Mouse (Mus musculus) kidney, adult 2 months (tissue): ENCODE data around the gene Igf2bp3. TPM values are rescaled to one million over a fixed set of nuclear protein-coding genes. Genes with fewer than 3 reads are reported as not detected.

Experiments
- DNase-seq: peaks from one replicate; pipeline ENCODE4 v3.0.0; 2021
- H3K27ac ChIP-seq: fragments of 200-500 bp; 2 replicates; pipeline ENCODE4 v1.5.1; 2012; ENCODE audit warnings: low read depth, low read length, control low read depth, inconsistent platforms; ENCODE audit not compliant: insufficient read depth
- H3K27me3 ChIP-seq: fragments of 200-500 bp; replicated peaks from 2 replicates; pipeline ENCODE4 v1.6.1; 2012; ENCODE audit warnings: mild to moderate bottlenecking, moderate library complexity, low read length, inconsistent platforms; ENCODE audit not compliant: control insufficient read depth, insufficient read depth
- H3K36me3 ChIP-seq: fragments of 200-500 bp; 2 replicates; pipeline ENCODE4 v1.6.1; 2012; ENCODE audit warnings: mild to moderate bottlenecking, moderate library complexity, low read length, inconsistent platforms; ENCODE audit not compliant: control insufficient read depth, insufficient read depth
- H3K4me1 ChIP-seq: fragments of 200-500 bp; 2 replicates; pipeline ENCODE4 v1.6.1; 2011; ENCODE audit warnings: low read length; ENCODE audit not compliant: control insufficient read depth, insufficient read depth
- H3K4me3 ChIP-seq: fragments of 200-500 bp; 2 replicates; pipeline ENCODE4 v1.5.1; 2011; ENCODE audit warnings: mild to moderate bottlenecking, low read depth, low read length, control low read depth; ENCODE audit not compliant: insufficient read depth
- CTCF ChIP-seq: fragments of 200-500 bp; conservative IDR thresholded peaks from 2 replicates; pipeline ENCODE4 v1.5.1; 2011; ENCODE audit warnings: low read depth, mild to moderate bottlenecking, control low read depth, low read length, moderate library complexity, mixed read lengths; ENCODE audit not compliant: insufficient read depth, insufficient read length
- POLR2A ChIP-seq: fragments of 200-500 bp; IDR thresholded peaks from one replicate; pipeline ENCODE4 v1.6.1; 2011; ENCODE audit warnings: low read depth, low read length, control low read depth
- WGBS: fragments of 180-500 bp; shearing (Covaris S2); methylation state at CpG from one replicate; pipeline ENCODE4 v1.1.7; 2018; 5-methylcytosine and 5-hydroxymethylcytosine counted together
- polyA plus RNA-seq: library from polyadenylated mRNA; depleted of rRNA; stranded (reverse); fragments of >200 nt; gene quantifications from 2 replicates; pipeline ENCODE4 v1.2.3, GENCODE M21; 2012; rRNA removed

The Igf2bp3 gene
- polyA plus RNA-seq, 1 experiment = 0.03 TPM

DNA sequence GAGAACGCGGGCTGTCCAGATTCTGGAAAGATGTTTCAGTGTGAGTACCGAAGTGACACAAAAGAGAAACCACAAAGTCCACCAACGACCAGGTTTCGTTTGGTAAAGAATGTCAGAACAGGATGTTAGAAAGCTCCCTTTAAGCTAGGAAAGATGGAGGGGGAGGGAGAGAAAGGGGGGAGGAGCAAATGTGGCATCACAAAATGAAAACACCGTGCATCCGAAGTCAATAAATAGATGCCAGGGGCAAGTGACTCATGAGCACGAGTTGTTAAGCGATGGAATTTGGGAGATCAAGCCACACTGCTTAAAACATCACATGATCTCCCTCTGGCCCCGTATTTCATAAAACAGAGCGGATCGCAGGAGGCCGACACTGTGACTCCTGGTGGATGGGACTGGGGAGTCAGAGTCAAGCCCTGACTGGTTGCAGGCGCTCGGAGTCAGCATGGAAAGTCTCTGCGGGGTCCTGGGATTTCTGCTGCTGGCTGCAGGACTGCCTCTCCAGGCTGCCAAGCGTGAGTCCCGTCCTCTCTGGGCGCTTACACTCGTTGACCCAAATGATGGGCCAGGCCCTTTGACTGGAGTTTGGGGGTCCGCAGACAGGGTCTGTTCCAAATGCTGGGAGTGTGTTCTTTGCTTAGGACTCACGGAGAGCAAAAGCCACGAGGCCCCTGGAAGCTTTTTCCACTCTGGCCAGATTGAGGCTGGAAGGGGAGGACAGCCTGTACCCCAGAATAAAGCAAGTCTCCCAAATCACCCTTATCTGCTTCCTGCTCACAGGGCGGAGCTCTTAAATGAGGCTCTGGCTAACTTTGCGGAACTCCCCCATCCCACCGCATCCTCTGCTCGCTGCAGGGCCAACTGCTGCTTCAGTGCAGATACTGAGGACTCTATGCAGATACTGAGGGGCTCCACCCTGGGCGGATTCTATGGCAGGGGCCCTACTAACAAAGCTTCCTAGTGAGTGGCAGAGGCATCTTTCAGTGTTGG, 178.2 kb downstream of the Igf2bp3 start, which contains the start of gene Gpnmb:
Gpnmb (plus strand) TSS at position 272 of the 993 bp plus-strand sequence.
- no peaks in the 10 kb centered on the region for H3K4me1 ChIP-seq
- 49% methylated on average over 28 of the region's 28 CpGs for WGBS
- TF ChIP-seq POLR2A = no peak
- TF ChIP-seq CTCF = no peak
- H3K27ac ChIP-seq = no peak within 1 kb of the TSS
- no peak for DNase-seq
- no peak within 1 kb of the TSS for H3K4me3 ChIP-seq
- H3K27me3 ChIP-seq = no peaks in the 10 kb centered on the region
- H3K36me3 ChIP-seq = no peaks in the 10 kb centered on the region

Other genes with a start within 250 kb of the Igf2bp3 start
- not detected in 2 replicates for gene Doxl2, start 240.0 kb downstream of the Igf2bp3 start, polyA plus RNA-seq
- gene Svs1, start 228.1 kb downstream of the Igf2bp3 start, polyA plus RNA-seq = 0.05 TPM in 1 of 2 replicates, not detected in the other
- gene Gpnmb, start 178.4 kb downstream of the Igf2bp3 start, polyA plus RNA-seq = 1.2 and 1.7 TPM in 2 replicates
- 22.7 and 27.0 TPM in 2 replicates for gene Malsu1, start 141.2 kb downstream of the Igf2bp3 start, polyA plus RNA-seq
- 18.4 and 22.7 TPM in 2 replicates for gene Tra2a, start 49.1 kb upstream of the Igf2bp3 start, polyA plus RNA-seq
- gene Ccdc126, start 104.3 kb upstream of the Igf2bp3 start, polyA plus RNA-seq = 4.0 and 4.5 TPM in 2 replicates
- 1.8 and 2.3 TPM in 2 replicates for gene Fam221a, start 152.8 kb upstream of the Igf2bp3 start, polyA plus RNA-seq
- gene Stk31, start 180.6 kb upstream of the Igf2bp3 start, polyA plus RNA-seq = not detected in 2 replicates